Mouse (Mus musculus) intestine, embryonic 15.5 days (tissue): ENCODE results near the gene Unc93b1. TPM values are rescaled to one million over a fixed set of nuclear protein-coding genes. Genes with fewer than 3 reads are reported as not detected.
A peak's percentile ranks its signal among the peaks of the same experiment; 100 is the strongest.

Source experiments
- ATAC-seq: fragments of 200-750 bp; cut with Nextera tagmentation; 2 replicates; pipeline ENCODE4 v1.8.0; 2017; ENCODE audit warnings: moderate TSS enrichment, moderate library complexity
- H3K27ac ChIP-seq: fragments of 300-500 bp; sonication (generic); 2 replicates; pipeline ENCODE4 v1.5.1; 2015; ENCODE audit warnings: mild to moderate bottlenecking, inconsistent platforms
- H3K27me3 ChIP-seq: fragments of 300-500 bp; sonication (generic); replicated peaks from 2 replicates; pipeline ENCODE4 v1.6.1; 2015; ENCODE audit warnings: inconsistent platforms
- H3K36me3 ChIP-seq: fragments of 300-500 bp; sonication (generic); 2 replicates; pipeline ENCODE4 v1.6.1; 2015; ENCODE audit warnings: inconsistent platforms
- H3K4me1 ChIP-seq: fragments of 300-500 bp; sonication (generic); replicated peaks from 2 replicates; pipeline ENCODE4 v1.6.1; 2015; ENCODE audit warnings: inconsistent platforms
- H3K4me2 ChIP-seq: fragments of 300-500 bp; sonication (generic); replicated peaks from 2 replicates; pipeline ENCODE4 v1.6.1; 2015; ENCODE audit warnings: mild to moderate bottlenecking, inconsistent platforms
- H3K4me3 ChIP-seq: fragments of 300-500 bp; sonication (generic); replicated peaks from 2 replicates; pipeline ENCODE4 v1.5.1; 2015; ENCODE audit warnings: inconsistent platforms
- H3K9ac ChIP-seq: fragments of 300-500 bp; sonication (generic); 2 replicates; pipeline ENCODE4 v1.6.1; 2015; ENCODE audit warnings: inconsistent platforms
- H3K9me3 ChIP-seq: fragments of 300-500 bp; sonication (generic); 2 replicates; pipeline ENCODE4 v1.6.1; 2016; ENCODE audit warnings: inconsistent platforms
- WGBS: fragments of 180-500 bp; shearing (Covaris S2); methylation state at CpG from one replicate; pipeline ENCODE4 v1.1.7; 2015; 5-methylcytosine and 5-hydroxymethylcytosine counted together
- polyA plus RNA-seq: library from polyadenylated mRNA; unstranded; fragments of >200 nt; fragmentation: Nextera tagmentation; extraction: Ambion mirVana; gene quantifications from 2 replicates; pipeline ENCODE4 v1.2.1, GENCODE M21; 2015

The Unc93b1 gene
- polyA plus RNA-seq, 1 experiment from 2014 or later, result 20.2 TPM

GRCm38 (mm10) chr19:3935896-3936850, 1.2 kb downstream of the Unc93b1 start:
- H3K4me3 ChIP-seq, result peak overlapping the region; percentile 52
- H3K4me1 ChIP-seq, result peaks cover 13% of the 10 kb centered on the region; the same call in 1 of the 2 replicates
- 10% methylated on average over 22 of the region's 22 CpGs for WGBS
- no peaks in the 10 kb centered on the region for H3K27me3 ChIP-seq
- peak overlapping the region; percentile 51 for H3K27ac ChIP-seq
- peak overlapping the region; percentile 94 for H3K4me2 ChIP-seq
- H3K9ac ChIP-seq, result peak overlapping the region; percentile 59
- no peaks in the 10 kb centered on the region for H3K9me3 ChIP-seq
- peak; percentile 67 for ATAC-seq
- H3K36me3 ChIP-seq, result no peaks in the 10 kb centered on the region

GRCm38 (mm10) chr19:3942315-3942714, 7.3 kb downstream of the Unc93b1 start:
- 72% methylated on average over 7 of the region's 7 CpGs for WGBS
- no peak overlapping the region for H3K27ac ChIP-seq
- no peaks in the 10 kb centered on the region for H3K9me3 ChIP-seq
- ATAC-seq, result no peak
- no peaks in the 10 kb centered on the region for H3K27me3 ChIP-seq
- H3K4me2 ChIP-seq, result no peak overlapping the region
- no peak overlapping the region for H3K9ac ChIP-seq
- 0 out of 2 replicates have a peak, but pooled peaks cover 8% of the 10 kb centered on the region for H3K4me1 ChIP-seq
- H3K36me3 ChIP-seq, result no peaks in the 10 kb centered on the region
- H3K4me3 ChIP-seq, result no peak overlapping the region

- H3K27me3 ChIP-seq, result no peaks in the 10 kb centered on the region
- no peak overlapping the region for H3K27ac ChIP-seq
- no peak overlapping the region for H3K9ac ChIP-seq
- WGBS, result 21% methylated on average over 27 of the region's 27 CpGs
- H3K9me3 ChIP-seq, result no peaks in the 10 kb centered on the region
- H3K4me1 ChIP-seq, result 0 out of 2 replicates have a peak, but pooled peaks cover 8% of the 10 kb centered on the region
- H3K4me3 ChIP-seq, result 0 out of 2 replicates have a peak overlapping the region, but pooled peaks have one; percentile 9
- H3K36me3 ChIP-seq, result no peaks in the 10 kb centered on the region
- H3K4me2 ChIP-seq, result peak overlapping the region; percentile 44
- ATAC-seq, result peak; percentile 85
Observed at GRCm38 (mm10) chr19:3942986-3943735, 8.2 kb downstream of the Unc93b1 start.

GRCm38 (mm10) chr19:3945872-3946564, 11.0 kb downstream of the Unc93b1 start:
- WGBS, result 29% methylated on average over 10 of the region's 10 CpGs
- Histone ChIP-seq H3K4me2 (no peak overlapping the region), H3K27ac (no peak overlapping the region), H3K4me1 (0 out of 2 replicates have a peak, but pooled peaks cover 8% of the 10 kb centered on the region), H3K9ac (no peak overlapping the region), H3K36me3 (no peaks in the 10 kb centered on the region), H3K27me3 (no peaks in the 10 kb centered on the region), H3K4me3 (no peak overlapping the region), H3K9me3 (no peaks in the 10 kb centered on the region)
- peak; percentile 59 for ATAC-seq

GRCm38 (mm10) chr19:3946715-3947114, 11.7 kb downstream of the Unc93b1 start:
- no peaks in the 10 kb centered on the region for H3K9me3 ChIP-seq
- no peak overlapping the region for H3K9ac ChIP-seq
- peak; percentile 60 for ATAC-seq
- no peaks in the 10 kb centered on the region for H3K36me3 ChIP-seq
- H3K4me2 ChIP-seq, result no peak overlapping the region
- no peak overlapping the region for H3K27ac ChIP-seq
- H3K4me1 ChIP-seq, result 0 out of 2 replicates have a peak, but pooled peaks cover 8% of the 10 kb centered on the region
- no peaks in the 10 kb centered on the region for H3K27me3 ChIP-seq
- WGBS, result 21% methylated on average over 2 of the region's 2 CpGs
- no peak overlapping the region for H3K4me3 ChIP-seq

GRCm38 (mm10) chr19:3947813-3948212, 12.8 kb downstream of the Unc93b1 start:
- no peak overlapping the region for H3K4me3 ChIP-seq
- no peaks in the 10 kb centered on the region for H3K27me3 ChIP-seq
- H3K27ac ChIP-seq, result no peak overlapping the region
- 0 out of 2 replicates have a peak, but pooled peaks cover 7% of the 10 kb centered on the region for H3K4me1 ChIP-seq
- no peak overlapping the region for H3K4me2 ChIP-seq
- ATAC-seq, result no peak
- H3K36me3 ChIP-seq, result no peaks in the 10 kb centered on the region
- no peaks in the 10 kb centered on the region for H3K9me3 ChIP-seq
- H3K9ac ChIP-seq, result no peak overlapping the region
- WGBS, result 86% methylated on average over 3 of the region's 3 CpGs

GRCm38 (mm10) chr19:3948546-3948945, 13.6 kb downstream of the Unc93b1 start:
- Histone ChIP-seq H3K9ac (no peak overlapping the region), H3K4me3 (no peak overlapping the region), H3K4me1 (0 out of 2 replicates have a peak, but pooled peaks cover 3% of the 10 kb centered on the region), H3K27ac (no peak overlapping the region), H3K9me3 (no peaks in the 10 kb centered on the region), H3K4me2 (no peak overlapping the region), H3K36me3 (no peaks in the 10 kb centered on the region), H3K27me3 (no peaks in the 10 kb centered on the region)
- ATAC-seq, result no peak
- 73% methylated on average over 14 of the region's 14 CpGs for WGBS

GRCm38 (mm10) chr19:3950331-3950730, 15.3 kb downstream of the Unc93b1 start:
- no peak for ATAC-seq
- Histone ChIP-seq H3K9me3 (no peaks in the 10 kb centered on the region), H3K4me3 (no peak overlapping the region), H3K36me3 (no peaks in the 10 kb centered on the region), H3K4me2 (no peak overlapping the region), H3K27ac (no peak overlapping the region), H3K27me3 (no peaks in the 10 kb centered on the region), H3K9ac (no peak overlapping the region), H3K4me1 (0 out of 2 replicates have a peak, but pooled peaks cover 3% of the 10 kb centered on the region)
- WGBS, result 80% methylated on average over 3 of the region's 3 CpGs

- Histone ChIP-seq H3K9ac (no peak overlapping the region), H3K4me1 (peaks cover 2% of the 10 kb centered on the region; the same call in 1 of the 2 replicates)
Observed at GRCm38 (mm10) chr19:3951461-3951860, 16.5 kb downstream of the Unc93b1 start.

GRCm38 (mm10) chr19:3952099-3952498, 17.1 kb downstream of the Unc93b1 start:
- Histone ChIP-seq H3K4me3 (no peak overlapping the region), H3K4me2 (no peak overlapping the region), H3K4me1 (peaks cover 2% of the 10 kb centered on the region; the same call in 1 of the 2 replicates), H3K9ac (no peak overlapping the region), H3K27me3 (no peaks in the 10 kb centered on the region), H3K36me3 (no peaks in the 10 kb centered on the region), H3K27ac (no peak overlapping the region), H3K9me3 (no peaks in the 10 kb centered on the region)
- ATAC-seq, result no peak
- 39% methylated on average over 1 of the region's 1 CpGs for WGBS

More at GRCm38 (mm10) chr19:3951461-3951860, 16.5 kb downstream of the Unc93b1 start:
- Histone ChIP-seq H3K4me2 (no peak overlapping the region), H3K36me3 (no peaks in the 10 kb centered on the region), H3K4me3 (no peak overlapping the region), H3K9me3 (no peaks in the 10 kb centered on the region), H3K27me3 (no peaks in the 10 kb centered on the region), H3K27ac (no peak overlapping the region)
- no peak for ATAC-seq

GRCm38 (mm10) chr19:3955033-3955432, 20.0 kb downstream of the Unc93b1 start:
- Histone ChIP-seq H3K27me3 (no peaks in the 10 kb centered on the region), H3K4me1 (peaks cover 2% of the 10 kb centered on the region; the same call in 1 of the 2 replicates), H3K4me2 (no peak overlapping the region), H3K4me3 (no peak overlapping the region), H3K36me3 (no peaks in the 10 kb centered on the region), H3K9me3 (no peaks in the 10 kb centered on the region), H3K9ac (no peak overlapping the region), H3K27ac (no peak overlapping the region)
- 76% methylated on average over 3 of the region's 3 CpGs for WGBS
- ATAC-seq, result no peak
